Mouse (Mus musculus): ENCODE measurements around the gene Adamts7.

Adamts7 gene

DNA sequence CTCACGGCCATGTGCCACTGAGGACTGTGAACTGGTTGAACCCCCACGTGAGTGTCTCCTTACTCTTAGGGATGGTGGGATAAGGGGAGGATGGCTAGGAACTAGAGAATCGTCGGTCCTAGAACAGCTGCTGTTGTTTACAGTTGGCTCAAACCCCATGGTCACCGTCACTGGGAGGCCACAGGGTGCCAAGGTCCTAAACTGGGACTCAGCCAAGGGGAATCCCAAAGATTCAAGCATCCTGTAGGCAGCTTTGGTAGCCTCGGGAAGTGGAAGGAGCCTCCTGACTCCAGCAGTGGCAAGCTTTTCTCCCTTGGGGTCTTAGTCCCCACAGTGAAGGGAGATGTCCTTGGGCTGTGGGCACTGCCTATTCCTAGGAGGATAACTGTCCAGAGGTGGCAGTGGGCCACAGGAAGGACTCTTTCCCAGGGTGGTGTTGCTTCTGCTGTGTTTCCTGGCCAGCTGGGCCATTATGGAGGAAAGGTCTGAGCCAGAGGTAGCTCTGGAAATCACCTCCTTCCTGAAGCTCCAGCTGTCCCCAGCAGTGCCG is 34.3 kb downstream of the Adamts7 start:
- DNase-seq (ENCODE audit: low read depth in 2 of 2, low spot score in 2 of 2) = no peak

DNA sequence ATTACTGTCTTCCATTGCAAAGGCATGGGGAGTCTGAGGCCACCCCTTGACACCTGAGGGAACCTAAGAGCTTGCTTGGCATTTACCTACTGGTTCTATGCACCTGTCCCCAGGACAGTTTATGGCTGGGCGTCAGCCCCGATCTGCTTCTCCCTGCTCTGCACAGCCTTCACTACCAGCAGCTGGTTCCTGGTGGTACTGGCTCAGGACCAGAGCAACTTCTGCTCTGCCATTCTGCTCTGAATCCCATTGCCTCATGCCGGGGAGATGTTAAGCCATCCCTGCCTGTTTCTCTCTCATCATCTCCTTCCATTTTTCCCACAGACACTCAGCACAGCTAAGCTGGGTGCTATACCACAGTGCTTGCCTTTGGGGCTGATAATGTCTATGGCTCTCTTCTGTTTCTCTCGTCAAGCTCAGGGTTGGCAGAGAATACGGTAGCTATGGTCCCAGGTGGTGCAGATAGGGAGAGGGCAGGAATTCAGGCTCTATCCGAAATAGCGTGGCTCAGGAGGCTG is 35.1 kb downstream of the Adamts7 start:
- no peak for DNase-seq (ENCODE audit: low read depth in 2 of 2, low spot score in 2 of 2)

DNA sequence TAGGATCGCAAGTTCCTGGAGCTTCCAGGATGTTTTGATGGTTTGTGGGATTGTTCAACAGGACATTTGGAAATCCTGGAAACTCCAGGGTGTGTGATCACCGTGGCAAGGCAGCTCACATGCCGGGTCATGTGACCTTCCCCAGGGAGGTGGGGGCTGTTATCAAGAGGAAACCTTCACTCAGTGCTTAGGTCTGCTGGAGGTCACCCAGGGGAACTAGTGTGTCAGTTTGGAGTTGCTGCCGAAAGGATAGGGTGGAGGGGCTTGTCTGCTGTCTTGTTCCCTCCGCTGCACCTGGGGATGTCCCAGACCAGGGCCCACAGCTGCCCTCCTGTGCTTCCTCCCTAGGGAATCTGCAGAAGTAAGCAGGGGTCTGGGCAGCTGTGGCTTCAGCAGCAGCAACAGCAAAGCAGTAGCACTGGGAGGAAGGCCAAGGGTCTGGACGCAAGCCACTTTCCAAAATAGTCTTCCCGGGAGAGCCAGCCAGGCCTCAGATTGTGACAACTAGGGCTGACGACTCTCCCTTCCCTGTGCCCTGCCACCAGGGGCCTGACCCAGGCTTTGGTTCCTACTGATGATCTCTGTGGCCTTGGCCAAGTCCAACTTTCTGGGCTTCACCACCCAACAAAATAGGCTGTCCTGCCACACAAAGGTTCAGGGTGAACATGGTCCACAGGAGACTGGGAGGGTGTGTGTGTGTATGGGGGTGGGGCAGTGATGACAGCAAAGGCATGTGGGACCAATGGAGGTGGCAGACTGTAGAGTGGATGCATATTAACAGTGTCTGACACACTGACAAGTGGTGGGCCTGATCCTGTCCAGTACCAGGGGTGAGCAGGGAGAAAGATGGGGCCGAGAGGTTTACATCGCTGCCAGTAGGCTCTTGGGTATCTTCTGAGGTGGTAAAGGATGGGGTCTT is 35.9 kb downstream of the Adamts7 start:
- DNase-seq (ENCODE audit: low read depth in 2 of 2, low spot score in 2 of 2) = no peak

DNA sequence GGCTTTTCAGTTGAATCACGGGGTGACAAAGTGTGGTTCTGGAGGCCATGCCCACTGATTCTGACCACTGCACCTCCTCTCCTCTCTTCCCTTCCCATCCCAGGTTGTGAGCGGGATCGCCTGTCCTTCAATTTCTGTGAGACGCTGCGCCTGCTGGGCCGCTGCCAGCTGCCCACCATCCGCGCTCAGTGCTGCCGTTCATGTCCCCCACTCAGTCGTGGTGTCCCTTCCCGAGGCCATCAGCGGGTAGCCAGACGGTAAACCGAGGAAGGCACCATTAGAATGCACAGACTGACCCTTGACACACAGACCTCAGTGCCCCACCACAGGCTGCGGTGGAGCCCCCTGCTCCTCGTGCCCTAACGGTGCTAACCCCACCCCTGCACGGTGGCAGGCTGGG is 36.7 kb downstream of the Adamts7 start:
- DNase-seq (ENCODE audit: low read depth in 2 of 2, low spot score in 2 of 2) = no peak

DNA sequence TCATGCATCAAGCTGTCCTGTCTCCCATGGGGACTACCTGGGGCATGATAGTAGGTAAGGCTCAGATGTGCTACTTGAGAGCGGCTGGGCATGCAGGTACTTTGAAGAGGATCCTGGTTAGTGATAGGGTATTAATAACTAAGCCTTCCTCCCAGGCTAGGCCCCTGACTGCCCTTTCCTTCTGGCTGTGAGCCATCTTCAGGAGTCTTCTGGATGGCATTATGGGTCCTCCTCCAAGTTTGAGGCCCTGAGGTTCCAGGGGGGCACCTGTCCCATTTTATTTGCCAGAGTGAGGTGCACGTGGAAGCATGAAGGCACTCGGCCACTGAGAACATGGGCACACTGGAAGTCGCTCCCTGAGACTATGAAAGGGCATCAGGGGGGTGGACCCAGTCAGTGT is 37.6 kb downstream of the Adamts7 start:
- no peak for DNase-seq (ENCODE audit: low read depth in 2 of 2, low spot score in 2 of 2)

DNA sequence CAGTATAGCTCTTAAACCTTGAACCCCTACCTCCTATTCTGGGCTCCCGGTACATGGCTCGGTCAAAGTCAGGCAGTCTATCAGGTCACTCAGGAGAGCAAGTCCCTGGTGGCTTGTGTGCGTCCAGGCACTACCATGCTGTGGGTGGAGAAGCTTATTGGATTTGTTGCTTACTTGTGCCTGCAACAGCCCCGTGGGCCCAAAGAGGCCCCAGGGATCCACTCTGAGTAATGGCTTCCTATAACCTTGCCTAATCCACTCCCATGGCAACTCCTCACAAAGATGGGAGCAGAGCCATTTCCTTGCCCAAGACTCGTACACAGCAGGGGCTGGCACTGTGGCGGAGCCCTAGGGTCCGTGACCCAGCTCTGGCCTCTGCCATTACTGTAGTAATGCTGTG is 38.2 kb downstream of the Adamts7 start:
- DNase-seq (ENCODE audit: low read depth in 2 of 2, low spot score in 2 of 2) = no peak

DNA sequence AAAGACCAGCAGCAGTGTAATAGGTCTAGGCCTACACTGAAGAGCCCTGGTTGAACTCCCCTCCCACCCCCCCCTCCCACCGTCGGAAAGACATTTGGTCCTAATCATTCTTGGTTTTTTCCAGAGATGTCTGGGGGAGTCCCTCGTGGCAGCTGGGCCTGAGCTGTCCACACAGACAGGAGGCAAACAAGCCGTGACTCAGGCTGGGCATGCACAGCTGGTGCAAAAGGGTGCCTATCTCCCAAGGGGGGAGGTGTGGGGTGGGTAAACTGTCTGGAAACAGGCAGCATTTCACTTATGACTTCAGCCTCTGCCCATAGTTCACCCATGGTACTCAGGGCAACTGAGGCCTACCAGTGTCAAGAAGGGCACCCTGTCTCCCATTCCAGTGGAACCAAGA is 38.7 kb downstream of the Adamts7 start:
- no peak for DNase-seq (ENCODE audit: low read depth in 2 of 2, low spot score in 2 of 2)

DNA sequence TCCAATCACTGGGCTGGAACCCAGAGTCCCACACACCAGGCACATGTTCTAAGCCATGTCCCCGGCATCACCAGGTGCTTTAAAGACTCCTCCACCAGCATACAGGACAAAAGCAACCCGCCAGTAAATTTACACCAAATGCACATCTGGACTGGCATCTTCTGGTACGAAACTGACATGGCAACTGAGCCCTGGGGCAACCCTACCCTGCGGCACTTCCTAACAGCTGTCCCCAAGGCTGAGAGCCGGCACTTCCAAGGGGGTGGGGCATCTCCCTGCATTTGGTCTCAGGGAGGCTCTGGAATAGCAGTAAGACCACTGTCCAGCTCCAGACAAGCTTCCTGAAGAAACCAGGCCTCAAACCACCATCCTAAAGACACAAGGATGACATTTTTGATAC is 40.4 kb downstream of the Adamts7 start:
- no peak for DNase-seq (ENCODE audit: low read depth in 2 of 2, low spot score in 2 of 2)

DNA sequence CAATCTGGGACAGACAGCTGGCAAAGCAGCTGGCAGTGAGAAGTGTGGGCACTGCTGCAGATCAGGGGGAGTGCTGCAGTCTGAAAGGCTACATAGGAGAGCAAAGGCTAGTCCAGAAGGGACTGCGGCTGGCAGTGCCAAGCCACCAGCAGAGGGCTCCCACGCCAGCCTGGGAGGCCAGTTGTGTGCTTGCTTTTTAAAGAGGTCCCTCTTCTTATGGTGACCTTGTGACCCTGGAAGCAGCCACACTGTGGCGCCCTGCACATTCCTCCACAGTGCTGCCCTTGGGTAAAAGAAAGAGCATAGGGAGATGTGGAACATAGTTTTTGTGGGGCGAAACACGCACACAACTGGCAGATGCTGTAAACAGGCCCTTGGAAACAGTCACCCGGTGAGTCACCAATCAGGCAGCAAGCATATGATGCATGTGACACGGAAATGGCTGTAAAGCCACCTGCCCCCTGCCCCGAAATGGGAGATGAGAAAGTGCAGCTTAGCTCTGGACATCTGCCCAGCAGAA is 41.6 kb downstream of the Adamts7 start:
- no peak for DNase-seq (ENCODE audit: low read depth in 2 of 2, low spot score in 2 of 2)

DNA sequence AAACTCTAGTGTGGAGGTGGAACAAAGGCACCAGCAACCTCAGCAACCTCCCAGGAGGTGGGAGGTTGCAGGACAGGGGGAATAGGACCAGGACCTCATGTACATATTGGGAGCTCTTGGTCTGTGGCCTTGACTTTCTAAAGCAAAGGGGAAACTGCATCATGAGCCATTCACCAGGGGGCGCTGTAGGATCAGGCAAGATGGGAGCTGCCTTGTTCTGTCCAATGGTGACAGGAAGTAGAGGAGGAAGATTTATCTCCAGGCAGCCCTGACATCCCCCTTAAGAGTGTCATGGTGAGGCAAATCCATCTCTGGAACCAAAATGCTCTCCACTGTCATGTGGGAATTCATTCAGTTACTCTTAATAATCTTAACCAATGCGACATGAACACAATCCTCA is 43.6 kb downstream of the Adamts7 start:
- peak; percentile 69 to 76 for DNase-seq (ENCODE audit: low read depth in 2 of 2, low spot score in 2 of 2)

DNA sequence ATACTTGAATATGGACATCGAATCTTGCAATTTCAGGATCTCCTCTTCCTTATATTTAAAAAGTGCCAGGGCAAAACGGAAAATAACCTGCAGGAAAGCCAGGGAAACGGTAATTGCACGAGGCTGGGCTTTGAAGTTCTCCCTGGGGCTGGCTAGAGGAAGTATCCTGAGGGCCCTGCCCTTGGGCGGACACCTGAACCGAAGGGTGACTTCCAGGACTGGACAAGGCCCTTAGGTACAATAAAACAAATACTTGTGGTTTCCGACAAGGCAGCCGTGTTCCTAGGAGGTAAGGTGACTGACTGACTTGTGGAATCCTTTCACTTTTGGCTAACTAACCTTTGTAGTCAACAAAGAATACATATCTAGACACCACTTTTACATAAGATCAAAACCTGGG is 44.9 kb downstream of the Adamts7 start:
- DNase-seq (ENCODE audit: low read depth in 2 of 2, low spot score in 2 of 2) = no peak

DNA sequence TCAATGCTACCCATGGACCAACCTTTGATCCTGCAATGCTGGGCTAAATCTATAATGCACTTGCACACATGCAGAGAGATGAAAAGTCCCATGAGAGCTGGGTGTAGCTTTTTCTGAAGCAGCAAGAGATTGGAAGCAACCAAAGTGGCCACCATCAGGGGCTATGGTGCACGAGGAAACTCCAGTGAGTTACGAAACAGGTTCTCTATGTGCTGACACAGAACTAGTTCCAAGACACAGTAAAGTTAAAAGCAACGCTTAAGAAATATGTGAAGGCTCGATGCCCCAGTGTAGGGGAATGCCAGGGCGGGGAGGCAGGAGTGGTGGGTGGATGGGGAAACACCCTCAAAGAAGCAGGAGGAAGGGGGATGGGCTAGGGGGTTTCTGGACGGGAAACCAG is 45.8 kb downstream of the Adamts7 start:
- DNase-seq (ENCODE audit: low read depth in 2 of 2, low spot score in 2 of 2) = no peak

DNA sequence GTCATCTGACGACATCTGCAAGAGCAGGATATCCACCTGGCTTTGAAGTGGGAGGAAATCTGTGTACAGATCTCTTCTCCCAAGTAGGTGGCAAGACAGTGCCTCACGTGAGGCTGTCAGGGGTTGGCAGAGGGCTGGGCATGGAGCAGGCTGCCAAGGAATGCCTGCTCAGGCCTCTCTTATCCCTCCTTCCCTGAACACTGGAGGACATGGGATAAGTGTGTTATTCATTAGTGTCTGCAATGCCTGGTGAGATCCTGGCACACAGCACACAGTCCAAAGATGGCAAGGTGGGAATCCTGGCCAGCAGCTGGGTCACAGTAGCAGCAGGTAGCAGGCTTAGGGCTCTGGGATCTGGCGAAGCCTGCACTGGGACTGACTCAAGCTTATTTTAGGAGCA is 50.3 kb downstream of the Adamts7 start:
- no peak for DNase-seq (ENCODE audit: low read depth in 2 of 2, low spot score in 2 of 2)

DNA sequence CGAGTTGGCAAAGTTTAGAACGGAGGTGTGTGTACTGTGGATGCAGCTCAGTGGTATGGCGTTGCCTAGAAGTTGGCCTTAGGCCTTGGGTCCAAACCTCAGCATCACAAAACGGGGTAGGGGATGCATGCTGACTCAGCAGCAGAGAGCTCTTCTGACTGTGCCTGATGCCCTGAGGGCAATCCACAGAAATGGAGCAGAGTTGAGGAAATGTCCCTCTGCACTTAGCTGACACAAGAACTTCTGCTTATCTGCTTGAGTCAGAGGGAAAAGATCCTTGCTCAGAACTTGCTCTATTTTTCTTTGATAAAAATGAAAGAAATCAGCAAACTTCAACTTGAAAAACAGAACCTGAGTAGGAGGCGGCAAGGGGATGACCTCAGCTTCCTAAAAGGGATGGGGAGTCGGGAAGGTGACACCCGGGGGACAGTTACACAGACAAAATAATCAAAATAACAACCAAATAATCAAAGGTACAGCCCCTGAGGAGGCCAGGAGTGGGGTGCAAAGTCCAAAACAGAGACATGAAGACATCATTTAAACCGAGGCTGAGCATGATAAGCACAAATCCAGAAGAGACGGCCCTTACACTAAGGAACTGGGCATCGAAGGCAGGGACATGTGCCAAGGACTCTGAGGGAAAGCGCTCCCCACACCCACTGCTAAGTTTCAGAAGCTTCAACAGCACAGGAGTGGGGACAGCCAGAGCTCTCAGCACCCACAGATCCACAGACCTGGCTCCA is 53.6 kb downstream of the Adamts7 start:
- DNase-seq (ENCODE audit: low read depth in 2 of 2, low spot score in 2 of 2) = no peak

DNA sequence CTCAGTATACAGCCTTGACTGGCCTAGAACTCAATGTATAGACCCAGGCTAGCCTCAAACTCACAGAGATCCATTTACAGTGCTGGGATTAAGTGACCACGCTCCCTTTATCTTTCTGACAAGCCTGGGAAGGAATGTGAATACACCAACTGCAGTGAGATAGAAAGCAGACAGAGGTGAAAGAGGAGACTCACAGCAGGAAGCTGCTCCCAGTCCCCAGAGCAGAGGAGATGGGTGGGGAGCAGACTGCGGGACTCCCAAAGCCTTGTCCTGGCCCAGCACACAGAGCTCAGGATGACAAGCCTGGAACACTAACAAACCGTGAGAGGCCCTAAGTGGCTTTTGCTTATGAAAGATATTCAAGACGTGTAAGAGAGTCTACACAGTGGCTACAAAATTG is 54.6 kb downstream of the Adamts7 start:
- no peak for DNase-seq (ENCODE audit: low read depth in 2 of 2, low spot score in 2 of 2)

DNA sequence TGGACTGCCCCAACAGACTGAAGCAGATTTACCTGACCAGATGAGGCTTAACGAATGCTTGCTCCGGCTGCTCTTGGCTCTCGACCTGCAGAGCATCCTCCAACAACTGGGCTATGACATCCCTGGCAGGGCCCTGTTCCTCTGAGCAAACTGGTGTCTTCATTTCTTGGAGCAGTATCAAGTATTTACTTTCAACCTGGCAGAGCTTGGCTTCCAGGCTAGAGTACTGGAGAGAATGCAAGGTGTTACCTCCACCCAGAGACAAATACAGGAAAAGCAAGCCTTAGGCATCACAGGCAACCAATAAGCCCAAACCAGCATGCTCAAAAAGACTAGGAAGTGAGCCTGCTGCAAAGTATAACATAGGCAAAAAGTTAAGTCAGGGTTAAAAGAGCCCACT is 59.4 kb downstream of the Adamts7 start:
- no peak for DNase-seq (ENCODE audit: low read depth in 2 of 2, low spot score in 2 of 2)

DNA sequence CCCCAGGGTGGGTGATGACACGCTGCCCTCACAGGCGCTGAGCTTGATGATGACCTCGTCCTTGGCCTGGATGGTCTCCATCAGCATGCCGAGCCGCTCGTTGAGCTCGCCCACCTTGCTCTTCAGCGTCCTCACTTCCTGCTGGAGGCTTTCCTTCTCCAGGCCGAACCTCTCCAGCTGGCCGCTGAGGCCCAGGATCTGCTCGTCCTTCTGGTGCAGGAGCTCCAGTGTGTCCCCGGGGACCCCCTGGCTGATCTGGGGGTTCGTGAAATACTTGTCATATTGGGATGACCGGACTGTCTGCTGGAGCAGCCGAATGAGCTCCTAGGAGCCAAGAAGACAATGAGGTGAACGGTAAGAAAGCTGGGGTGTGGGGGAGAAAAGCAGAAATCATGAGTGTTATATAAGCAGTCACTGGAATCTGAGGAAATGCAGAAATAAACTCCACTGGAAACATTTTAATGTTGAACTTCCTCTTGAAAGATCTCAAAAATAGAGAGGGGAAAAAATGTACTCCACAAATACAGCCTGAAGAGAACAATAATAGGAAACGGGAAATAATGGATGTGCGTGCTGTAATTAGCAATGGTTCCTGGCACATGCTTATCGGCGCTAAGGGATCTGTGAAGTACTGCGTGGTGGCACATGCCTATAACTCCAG is 63.3 kb downstream of the Adamts7 start:
- DNase-seq (ENCODE audit: low read depth in 2 of 2, low spot score in 2 of 2) = no peak

DNA sequence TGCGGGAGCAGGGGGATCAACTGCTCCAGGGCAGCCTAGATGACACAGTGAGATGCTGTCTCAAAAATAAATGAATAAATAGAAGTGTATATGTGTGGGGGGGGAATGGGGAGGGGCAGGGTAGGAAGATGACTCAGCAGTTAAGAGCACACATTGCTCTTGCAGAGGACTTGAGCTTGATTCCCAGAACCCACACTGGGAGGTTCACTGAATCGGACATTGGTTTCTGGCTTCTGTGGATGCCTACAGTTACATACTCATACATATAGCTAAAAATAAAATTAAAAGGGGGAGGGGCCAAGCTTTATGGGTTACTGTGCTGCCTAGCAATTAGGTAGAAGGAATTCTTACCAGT is 63.9 kb downstream of the Adamts7 start:
- no peak for DNase-seq (ENCODE audit: low read depth in 2 of 2, low spot score in 2 of 2)

DNA sequence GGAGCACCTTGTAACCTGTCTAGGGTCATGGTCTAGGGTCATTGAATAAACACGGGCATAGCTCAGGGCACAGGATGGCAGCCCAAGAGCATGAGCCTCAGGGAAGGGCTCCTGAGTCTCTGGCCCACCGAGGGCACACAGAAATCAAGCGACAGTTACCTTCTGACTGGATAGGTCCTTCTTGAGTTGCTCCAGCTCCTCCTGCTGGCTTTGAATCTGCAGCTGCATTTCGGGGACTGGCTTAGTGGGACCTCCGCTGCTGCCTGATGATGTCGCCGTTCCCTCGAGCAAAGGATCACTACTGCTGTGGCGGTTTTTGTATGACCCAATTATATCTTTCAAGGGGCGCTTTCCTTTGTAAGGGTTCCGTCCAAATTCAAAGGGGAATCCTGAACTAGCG is 64.3 kb downstream of the Adamts7 start:
- no peak for DNase-seq (ENCODE audit: low read depth in 2 of 2, low spot score in 2 of 2)

DNA sequence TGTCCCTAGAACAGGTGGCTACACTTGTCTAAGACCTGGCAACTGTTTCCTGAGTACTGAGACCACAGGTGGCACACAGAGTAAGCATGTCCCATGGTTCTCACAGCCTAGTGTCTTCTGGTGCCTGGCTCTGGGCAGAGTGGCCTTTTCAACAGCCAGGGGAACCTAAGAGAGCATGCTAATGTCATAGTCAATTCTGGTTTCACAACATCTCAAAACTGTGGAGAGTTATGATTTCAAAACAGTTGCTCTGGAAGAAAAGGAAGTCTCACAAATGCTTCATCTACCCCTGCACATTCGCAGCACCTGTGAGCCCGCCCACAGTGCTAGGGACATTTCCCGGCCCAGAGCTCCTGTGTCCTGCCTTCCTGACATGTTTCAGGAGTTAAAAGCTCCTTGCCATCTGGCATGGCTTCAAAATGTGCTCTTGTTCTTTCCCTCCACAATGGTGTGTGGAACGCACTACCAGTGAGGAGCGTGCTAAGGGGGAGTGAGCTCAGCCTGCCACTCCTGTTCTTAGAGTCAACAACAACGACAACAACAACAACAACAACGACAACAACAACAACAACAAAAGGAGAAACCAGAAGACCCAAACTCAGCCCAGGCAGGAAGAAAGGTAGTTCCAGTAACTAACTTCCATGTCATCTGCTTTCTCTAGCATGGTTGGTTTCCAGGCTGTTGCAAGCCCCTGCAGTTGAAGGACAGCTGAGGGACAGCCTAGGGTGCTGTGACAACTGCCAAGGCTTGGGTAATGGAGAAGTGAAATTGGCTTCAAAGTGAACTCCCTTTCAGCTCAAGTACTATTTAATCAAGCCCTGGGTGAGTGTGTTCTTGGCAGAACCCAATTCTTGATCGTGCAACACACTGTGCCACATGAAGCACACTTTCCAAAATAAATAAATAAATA is 70.2 kb downstream of the Adamts7 start:
- DNase-seq (ENCODE audit: low read depth in 2 of 2, low spot score in 2 of 2) = no peak
